Mouse (Mus musculus): ENCODE measurements around the gene Heyl. TPM values are rescaled to one million over a fixed set of nuclear protein-coding genes. Genes with fewer than 3 reads are reported as not detected.
"Not testable (repeated sequence)": the region's sequence is repeated elsewhere in the genome, so short reads cannot be mapped to it uniquely, and the experiment has no call there.

The Heyl gene
- polyA plus RNA-seq, 1 experiment from 2014 or later = 2.4 TPM

DNA sequence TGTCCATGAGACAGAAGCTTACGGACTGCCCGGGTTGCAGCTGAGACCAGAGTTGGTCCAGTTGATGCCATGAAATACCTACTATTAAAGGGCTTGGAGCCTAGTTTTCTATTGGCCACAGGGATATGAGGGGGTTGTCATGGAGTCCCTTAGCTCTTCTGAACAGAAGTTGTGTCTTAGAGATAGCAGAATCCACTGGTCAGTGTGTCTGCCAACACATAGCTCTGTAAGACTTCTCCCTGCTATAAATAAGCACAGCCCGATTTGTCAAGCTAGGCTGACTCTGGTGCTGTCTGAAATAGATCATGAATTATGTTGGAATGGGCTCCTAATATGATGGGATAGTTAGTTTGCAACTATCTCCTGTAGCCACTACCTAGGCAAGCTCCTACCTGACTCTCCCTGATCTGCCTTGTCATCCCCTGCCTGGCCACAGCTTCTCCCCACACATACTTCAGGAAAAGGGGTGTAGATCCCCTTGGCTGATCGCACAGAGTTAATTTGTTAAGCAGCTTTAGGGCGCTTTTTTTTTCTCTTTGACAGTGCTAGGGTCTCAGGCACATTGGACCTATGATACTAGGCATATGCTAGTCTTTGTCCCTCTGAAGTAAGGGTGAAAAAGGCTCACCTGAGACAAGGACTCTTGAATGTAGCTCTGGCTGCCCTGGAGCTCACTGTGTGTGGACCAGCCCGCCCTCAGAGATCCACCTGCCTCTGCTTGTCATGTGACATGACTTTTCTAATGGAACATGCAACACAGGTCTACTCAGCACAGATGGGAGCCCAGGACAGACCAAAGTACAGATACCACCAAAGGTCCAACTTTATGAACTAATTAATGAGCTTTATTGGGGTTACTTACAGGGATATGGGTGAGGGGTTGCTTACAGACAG lies 51.6 kb downstream of the Heyl start:
- no peaks in the 10 kb centered on the region for H3K9me3 ChIP-seq (ENCODE audit: control insufficient read depth, low read length)
- no peak overlapping the region; the same call in none of the 2 replicates for H3K9ac ChIP-seq (ENCODE audit: low read length)
- H3K4me3 ChIP-seq (ENCODE audit: low read depth, low read length) = peak overlapping the region; percentile 41
- no peaks in the 10 kb centered on the region for H3K27me3 ChIP-seq (ENCODE audit: control insufficient read depth, insufficient read depth, low read length)
- WGBS = 80% methylated on average over 6 of the region's 6 CpGs
- no peak overlapping the region for H3K27ac ChIP-seq (replicated peaks; ENCODE audit: low read depth, low read length)
- peaks cover 20% of the 10 kb centered on the region for H3K4me1 ChIP-seq (ENCODE audit: control insufficient read depth, insufficient read depth, low read length)
- DNase-seq (ENCODE audit: low spot score) (no peak), ATAC-seq (ENCODE audit: insufficient number of reproducible peaks, low FRiP score, low TSS enrichment, low read depth) (no peak)
- H3K36me3 ChIP-seq (ENCODE audit: control insufficient read depth, insufficient read depth, low read length) = peaks cover 16% of the 10 kb centered on the region
- peak overlapping the region; percentile 89 for H3K4me2 ChIP-seq (ENCODE audit: low read depth, severe bottlenecking)

DNA sequence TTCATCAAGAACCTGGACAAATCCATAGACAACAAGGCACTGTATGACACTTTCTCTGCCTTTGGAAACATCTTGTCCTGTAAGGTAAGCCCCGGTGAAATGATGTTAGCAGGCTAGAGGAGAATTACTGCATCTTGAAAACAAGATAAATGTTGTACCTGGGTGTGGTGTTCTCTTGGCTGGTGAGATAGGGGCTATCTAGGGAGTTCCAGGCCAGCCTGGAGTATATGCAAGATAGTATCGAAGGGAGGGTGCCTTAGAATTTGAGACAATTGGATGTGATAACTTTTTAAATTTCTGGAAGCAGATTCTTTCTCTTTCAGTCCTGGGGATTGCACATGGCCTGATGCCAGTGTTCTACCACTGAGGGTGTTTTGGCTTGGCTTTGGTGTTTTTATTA lies 53.4 kb downstream of the Heyl start:
- ATAC-seq (ENCODE audit: insufficient number of reproducible peaks, low FRiP score, low TSS enrichment, low read depth) (no peak), DNase-seq (ENCODE audit: low spot score) (no peak)
- WGBS = 86% methylated on average over 2 of the region's 2 CpGs

DNA sequence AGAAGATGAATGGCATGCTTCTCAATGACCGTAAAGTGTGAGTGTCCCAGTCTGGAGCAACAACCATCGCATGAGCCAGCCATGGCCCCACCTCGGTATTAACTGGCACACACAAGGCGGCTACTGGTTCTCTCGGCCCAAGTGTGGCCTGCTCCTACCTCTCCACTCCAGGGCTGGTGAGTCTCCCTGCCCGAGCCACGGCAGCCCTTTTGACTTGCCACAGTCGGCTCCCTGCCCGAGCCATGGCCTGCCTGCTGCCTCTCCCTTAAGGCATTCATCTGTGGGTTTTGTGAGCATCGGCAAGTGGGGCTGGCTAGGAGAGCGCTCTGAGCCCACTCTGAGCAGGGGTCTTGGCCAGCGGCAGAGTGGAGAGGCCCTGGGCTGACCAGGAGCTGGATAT lies 55.7 kb downstream of the Heyl start:
- no peak for ATAC-seq (ENCODE audit: insufficient number of reproducible peaks, low FRiP score, low TSS enrichment, low read depth)
- no peak overlapping the region for H3K9ac ChIP-seq (ENCODE audit: low read length)
- no peaks in the 10 kb centered on the region for H3K9me3 ChIP-seq (ENCODE audit: control insufficient read depth, low read length)
- no peak for DNase-seq (ENCODE audit: low spot score)
- no peak overlapping the region for H3K4me2 ChIP-seq (ENCODE audit: low read depth, severe bottlenecking)
- H3K27me3 ChIP-seq (ENCODE audit: control insufficient read depth, insufficient read depth, low read length) = no peaks in the 10 kb centered on the region
- peaks cover 18% of the 10 kb centered on the region for H3K4me1 ChIP-seq (ENCODE audit: control insufficient read depth, insufficient read depth, low read length)
- peaks cover 42% of the 10 kb centered on the region for H3K36me3 ChIP-seq (ENCODE audit: control insufficient read depth, insufficient read depth, low read length)
- 88% methylated on average over 12 of the region's 12 CpGs for WGBS
- H3K4me3 ChIP-seq (ENCODE audit: low read depth, low read length) = no peak overlapping the region
- H3K27ac ChIP-seq (replicated peaks; ENCODE audit: low read depth, low read length) = no peak overlapping the region

More for the DNA sequence above, 53.4 kb downstream of the Heyl start:
- H3K4me2 ChIP-seq (ENCODE audit: low read depth, severe bottlenecking) = no peak overlapping the region
- peaks cover 20% of the 10 kb centered on the region for H3K4me1 ChIP-seq (ENCODE audit: control insufficient read depth, insufficient read depth, low read length)
- no peak overlapping the region for H3K27ac ChIP-seq (replicated peaks; ENCODE audit: low read depth, low read length)
- no peak overlapping the region for H3K4me3 ChIP-seq (ENCODE audit: low read depth, low read length)
- peaks cover 20% of the 10 kb centered on the region for H3K36me3 ChIP-seq (ENCODE audit: control insufficient read depth, insufficient read depth, low read length)
- no peaks in the 10 kb centered on the region for H3K9me3 ChIP-seq (ENCODE audit: control insufficient read depth, low read length)
- no peaks in the 10 kb centered on the region for H3K27me3 ChIP-seq (ENCODE audit: control insufficient read depth, insufficient read depth, low read length)
- H3K9ac ChIP-seq (ENCODE audit: low read length) = no peak overlapping the region

- Histone ChIP-seq H3K36me3 (ENCODE audit: control insufficient read depth, insufficient read depth, low read length) (peaks cover 71% of the 10 kb centered on the region), H3K27me3 (ENCODE audit: control insufficient read depth, insufficient read depth, low read length) (no peaks in the 10 kb centered on the region), H3K4me1 (ENCODE audit: control insufficient read depth, insufficient read depth, low read length) (peaks cover 3% of the 10 kb centered on the region; the same call in 1 of the 2 replicates), H3K27ac (replicated peaks; ENCODE audit: low read depth, low read length) (no peak overlapping the region), H3K4me2 (ENCODE audit: low read depth, severe bottlenecking) (no peak overlapping the region), H3K9ac (ENCODE audit: low read length) (no peak overlapping the region), H3K9me3 (ENCODE audit: control insufficient read depth, low read length) (no peaks in the 10 kb centered on the region), H3K4me3 (ENCODE audit: low read depth, low read length) (no peak overlapping the region)
- DNase-seq (ENCODE audit: low spot score) (no peak), ATAC-seq (ENCODE audit: insufficient number of reproducible peaks, low FRiP score, low TSS enrichment, low read depth) (no peak)
- WGBS = 82% methylated on average over 3 of the region's 3 CpGs
Measured at GRCm38 (mm10) chr4:123292390-123292789, 59.0 kb downstream of the Heyl start.

DNA sequence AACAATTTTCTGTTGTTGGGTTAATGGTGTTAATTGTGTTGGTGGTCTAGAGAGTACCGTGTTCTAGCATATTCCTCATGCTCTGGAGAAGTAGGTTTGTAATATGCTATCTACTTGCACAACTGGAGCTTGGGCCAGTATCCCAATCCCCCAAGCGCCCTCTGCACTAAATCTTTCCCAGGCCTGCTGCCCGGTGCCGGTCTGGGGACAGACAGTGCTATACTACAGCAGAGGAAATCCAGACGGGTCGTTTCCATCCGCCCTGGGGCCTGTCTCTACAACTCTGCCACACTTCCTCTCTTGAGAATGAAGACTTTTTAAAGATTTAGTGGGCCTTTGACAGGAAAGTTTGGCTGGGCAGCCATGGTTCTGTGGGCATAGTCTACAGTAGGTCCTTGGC lies 59.6 kb downstream of the Heyl start:
- WGBS = 83% methylated on average over 7 of the region's 7 CpGs
- no peak for DNase-seq (ENCODE audit: low spot score)
- Histone ChIP-seq H3K27ac (replicated peaks; ENCODE audit: low read depth, low read length) (no peak overlapping the region), H3K4me2 (ENCODE audit: low read depth, severe bottlenecking) (no peak overlapping the region), H3K4me3 (ENCODE audit: low read depth, low read length) (no peak overlapping the region), H3K9ac (ENCODE audit: low read length) (no peak overlapping the region), H3K4me1 (ENCODE audit: control insufficient read depth, insufficient read depth, low read length) (peaks cover 3% of the 10 kb centered on the region; the same call in 1 of the 2 replicates), H3K9me3 (ENCODE audit: control insufficient read depth, low read length) (no peaks in the 10 kb centered on the region), H3K36me3 (ENCODE audit: control insufficient read depth, insufficient read depth, low read length) (peaks cover 73% of the 10 kb centered on the region), H3K27me3 (ENCODE audit: control insufficient read depth, insufficient read depth, low read length) (no peaks in the 10 kb centered on the region)
- no peak for ATAC-seq (ENCODE audit: insufficient number of reproducible peaks, low FRiP score, low TSS enrichment, low read depth)

DNA sequence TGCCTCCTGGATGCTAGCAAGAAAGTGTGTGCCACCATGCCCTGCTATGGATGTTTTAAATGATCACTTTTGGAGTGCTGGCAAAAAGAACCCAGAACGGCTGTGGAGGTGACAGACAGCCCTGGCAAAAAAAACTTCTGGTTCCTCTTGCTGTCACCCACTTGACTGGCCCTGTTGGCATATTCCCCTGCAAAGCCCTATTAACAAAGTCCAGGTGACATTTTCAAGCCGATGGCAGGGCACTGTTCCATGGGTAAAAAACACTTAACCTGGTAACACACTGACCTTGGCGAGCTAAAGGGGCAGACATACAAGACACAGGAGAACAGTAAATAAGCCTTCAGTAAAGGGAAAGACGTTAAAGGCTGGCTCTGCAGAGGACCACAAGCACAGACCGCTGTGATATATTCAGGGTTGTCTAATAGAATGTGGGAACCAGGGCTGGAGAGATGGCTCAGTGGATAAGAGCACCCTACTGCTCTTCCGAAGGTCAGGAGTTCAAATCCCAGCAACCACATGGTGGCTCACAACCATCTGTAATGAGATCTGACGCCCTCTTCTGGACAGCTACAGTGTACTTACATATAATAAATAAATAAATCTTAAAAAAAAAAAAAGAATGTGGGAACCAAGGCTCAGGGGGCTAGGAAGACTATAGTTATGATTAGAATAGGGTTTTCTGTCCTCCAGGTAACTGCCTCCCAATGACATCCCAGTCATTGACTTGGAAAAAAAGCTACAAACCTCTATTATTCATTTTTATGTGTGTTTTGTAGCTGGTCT lies 60.5 kb downstream of the Heyl start:
- ATAC-seq (ENCODE audit: insufficient number of reproducible peaks, low FRiP score, low TSS enrichment, low read depth) = no peak
- Histone ChIP-seq H3K4me2 (ENCODE audit: low read depth, severe bottlenecking) (no peak overlapping the region), H3K27me3 (ENCODE audit: control insufficient read depth, insufficient read depth, low read length) (no peaks in the 10 kb centered on the region), H3K36me3 (ENCODE audit: control insufficient read depth, insufficient read depth, low read length) (peaks cover 67% of the 10 kb centered on the region), H3K4me1 (ENCODE audit: control insufficient read depth, insufficient read depth, low read length) (peaks cover 3% of the 10 kb centered on the region; the same call in 1 of the 2 replicates), H3K4me3 (ENCODE audit: low read depth, low read length) (no peak overlapping the region), H3K9ac (ENCODE audit: low read length) (no peak overlapping the region), H3K27ac (replicated peaks; ENCODE audit: low read depth, low read length) (no peak overlapping the region), H3K9me3 (ENCODE audit: control insufficient read depth, low read length) (no peaks in the 10 kb centered on the region)
- 82% methylated on average over 7 of the region's 7 CpGs for WGBS
- no peak for DNase-seq (ENCODE audit: low spot score)

- H3K9me3 ChIP-seq (ENCODE audit: control insufficient read depth, low read length); H3K4me2 ChIP-seq (ENCODE audit: low read depth, severe bottlenecking); H3K4me3 ChIP-seq (ENCODE audit: low read depth, low read length); H3K27me3 ChIP-seq (ENCODE audit: control insufficient read depth, insufficient read depth, low read length); H3K9ac ChIP-seq (ENCODE audit: low read length); DNase-seq (ENCODE audit: low spot score); H3K4me1 ChIP-seq (ENCODE audit: control insufficient read depth, insufficient read depth, low read length); ATAC-seq (ENCODE audit: insufficient number of reproducible peaks, low FRiP score, low TSS enrichment, low read depth); H3K27ac ChIP-seq (replicated peaks; ENCODE audit: low read depth, low read length): not testable (repeated sequence)
- H3K36me3 ChIP-seq (ENCODE audit: control insufficient read depth, insufficient read depth, low read length) = peaks cover 64% of the 10 kb centered on the region
- 86% methylated on average over 15 of the region's 15 CpGs for WGBS
Measured at GRCm38 (mm10) chr4:123295026-123295425, 61.7 kb downstream of the Heyl start.

DNA sequence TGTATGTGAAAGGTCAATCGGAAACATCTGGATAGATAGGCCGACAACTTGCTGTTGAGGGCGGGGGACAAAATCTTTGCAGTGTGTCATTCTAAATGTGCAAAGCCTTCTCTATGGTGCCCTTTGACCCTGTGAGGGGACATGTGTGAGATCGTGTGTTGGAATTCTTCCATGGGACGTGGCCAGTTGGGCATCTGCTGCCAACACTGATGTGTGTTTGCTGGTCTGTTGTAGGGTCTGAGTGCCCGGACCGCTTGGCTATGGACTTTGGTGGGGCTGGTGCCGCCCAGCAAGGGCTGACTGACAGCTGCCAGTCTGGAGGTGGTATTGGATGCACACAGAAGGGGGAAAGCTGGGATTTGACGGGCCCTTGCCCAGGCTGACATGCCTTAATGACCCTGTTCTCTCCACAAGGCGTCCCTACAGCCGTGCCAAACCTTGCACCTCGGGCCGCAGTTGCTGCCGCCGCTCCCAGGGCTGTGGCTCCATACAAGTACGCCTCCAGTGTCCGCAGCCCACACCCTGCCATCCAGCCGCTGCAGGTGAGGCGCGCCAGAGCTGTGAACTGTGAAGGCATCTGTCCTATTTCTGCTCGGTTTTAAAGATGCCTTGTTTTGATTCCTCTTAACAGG lies 62.3 kb downstream of the Heyl start:
- DNase-seq (ENCODE audit: low spot score) = no peak
- Histone ChIP-seq H3K27ac (replicated peaks; ENCODE audit: low read depth, low read length) (no peak overlapping the region), H3K9ac (ENCODE audit: low read length) (no peak overlapping the region), H3K4me3 (ENCODE audit: low read depth, low read length) (no peak overlapping the region), H3K27me3 (ENCODE audit: control insufficient read depth, insufficient read depth, low read length) (no peaks in the 10 kb centered on the region), H3K9me3 (ENCODE audit: control insufficient read depth, low read length) (no peaks in the 10 kb centered on the region), H3K4me1 (ENCODE audit: control insufficient read depth, insufficient read depth, low read length) (no peaks in the 10 kb centered on the region), H3K4me2 (ENCODE audit: low read depth, severe bottlenecking) (no peak overlapping the region), H3K36me3 (ENCODE audit: control insufficient read depth, insufficient read depth, low read length) (peaks cover 64% of the 10 kb centered on the region)
- ATAC-seq (ENCODE audit: insufficient number of reproducible peaks, low FRiP score, low TSS enrichment, low read depth) = no peak
- WGBS = 87% methylated on average over 21 of the region's 21 CpGs
